Mouse (Mus musculus) forelimb bud, embryonic 11.5 days (tissue): Measurements from ENCODE around the gene Prkd3.

ENCODE experiments used
- DNase-seq: peaks from one replicate; pipeline ENCODE4 v3.0.0-alpha.2; 2012; ENCODE audit warnings: low read depth, low spot score

Gene Prkd3

GRCm38 (mm10) chr17:78999745-79000270 is 20.8 kb downstream of the Prkd3 start:
- DNase-seq: no peak

- no peak for DNase-seq
Measured at GRCm38 (mm10) chr17:78999189-78999588, 21.4 kb downstream of the Prkd3 start.

GRCm38 (mm10) chr17:78998130-78998529 is 22.5 kb downstream of the Prkd3 start:
- no peak for DNase-seq

- no peak for DNase-seq
Measured at GRCm38 (mm10) chr17:78994931-78995820, 25.4 kb downstream of the Prkd3 start.

- no peak for DNase-seq
Measured at GRCm38 (mm10) chr17:78994382-78994781, 26.2 kb downstream of the Prkd3 start.

DNA sequence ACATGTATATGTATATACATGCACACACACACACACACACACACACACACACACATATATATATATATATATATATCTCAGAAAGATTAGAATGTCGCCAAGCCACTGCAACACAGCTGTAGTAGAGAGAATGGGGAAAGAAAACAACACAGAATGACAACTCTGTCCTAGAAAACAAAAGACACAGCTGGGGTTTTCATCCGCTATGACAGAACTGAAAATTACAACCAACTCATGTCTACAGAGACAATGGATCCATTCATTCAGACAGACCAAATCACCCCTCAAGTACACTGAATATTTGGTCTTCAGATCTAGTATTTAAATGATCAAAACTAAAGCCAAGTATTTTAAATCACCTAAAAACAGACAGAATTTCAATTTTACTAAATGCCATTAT is 26.9 kb downstream of the Prkd3 start:
- DNase-seq: no peak

DNA sequence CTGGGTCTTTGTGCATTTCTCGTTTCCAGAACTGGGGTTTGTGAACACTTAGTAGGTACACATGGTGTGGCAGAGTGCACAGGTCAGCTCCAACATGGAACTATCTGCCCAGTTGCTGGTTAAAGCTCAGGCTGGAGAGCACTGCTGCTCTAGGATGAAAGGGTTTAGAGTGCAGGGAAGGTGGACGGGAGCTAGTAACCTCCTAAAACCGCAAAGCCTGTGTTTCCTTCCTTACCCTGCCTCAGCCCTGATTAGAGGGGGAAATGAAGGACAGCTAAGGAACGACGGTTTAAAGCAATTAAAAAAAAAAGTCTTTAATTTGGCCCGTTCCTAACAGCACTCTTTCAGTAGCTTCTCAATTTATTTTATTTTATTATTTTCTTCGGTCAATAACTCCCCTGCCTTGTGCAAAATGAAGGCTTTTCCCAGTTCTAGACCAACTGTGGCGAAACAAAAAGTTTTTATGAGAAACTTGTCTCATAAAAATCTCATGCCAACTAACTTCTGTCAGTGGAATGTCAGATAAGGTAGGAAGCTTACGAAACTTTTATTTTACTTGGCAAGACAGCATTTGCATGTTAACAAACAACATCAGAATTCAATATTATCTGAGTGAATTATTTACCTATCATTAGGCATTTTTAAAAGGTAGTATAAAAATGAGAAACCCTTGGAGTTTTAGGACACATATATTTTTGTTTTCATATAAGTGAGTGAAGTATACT is 28.2 kb downstream of the Prkd3 start:
- DNase-seq: no peak

DNA sequence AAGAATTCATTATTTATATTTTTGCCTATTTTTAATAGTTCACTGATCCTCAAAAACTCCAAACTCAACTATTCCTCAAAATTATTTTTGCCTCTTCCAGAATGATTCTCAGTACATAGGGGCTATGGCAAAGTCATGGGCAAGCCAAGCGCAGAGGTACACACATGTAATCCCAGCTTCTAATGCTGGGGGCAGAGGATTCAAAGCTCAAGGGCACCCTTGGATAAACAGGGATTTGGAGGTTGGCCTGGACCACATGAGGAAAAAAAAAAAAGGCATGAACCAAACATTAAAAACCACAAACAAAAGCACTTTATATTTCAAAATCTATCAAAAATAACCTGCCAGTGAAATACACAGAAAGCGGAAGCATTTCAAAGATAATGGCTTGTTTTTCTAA is 29.1 kb downstream of the Prkd3 start:
- no peak for DNase-seq

- DNase-seq: no peak
Measured at GRCm38 (mm10) chr17:78989015-78989414, 31.6 kb downstream of the Prkd3 start.

DNA sequence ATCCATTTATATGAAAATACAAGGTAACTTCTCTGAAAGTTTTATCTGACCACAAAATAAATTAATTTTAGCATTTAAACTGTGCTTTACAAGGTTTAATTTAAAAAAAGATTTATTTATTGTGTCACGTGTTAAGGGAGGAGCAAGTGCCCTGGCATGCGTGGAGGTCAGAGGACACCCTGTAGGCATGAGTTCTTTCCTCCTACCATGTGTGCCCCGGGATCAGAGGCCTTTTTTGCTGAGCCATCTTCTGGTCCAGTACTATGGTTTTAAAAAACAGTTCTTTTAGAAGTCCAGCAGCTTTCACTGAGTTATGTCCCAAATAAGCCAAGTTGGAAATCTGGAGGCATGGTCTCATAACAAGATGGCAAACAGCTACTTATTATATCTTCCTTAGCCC is 36.9 kb downstream of the Prkd3 start:
- no peak for DNase-seq

DNA sequence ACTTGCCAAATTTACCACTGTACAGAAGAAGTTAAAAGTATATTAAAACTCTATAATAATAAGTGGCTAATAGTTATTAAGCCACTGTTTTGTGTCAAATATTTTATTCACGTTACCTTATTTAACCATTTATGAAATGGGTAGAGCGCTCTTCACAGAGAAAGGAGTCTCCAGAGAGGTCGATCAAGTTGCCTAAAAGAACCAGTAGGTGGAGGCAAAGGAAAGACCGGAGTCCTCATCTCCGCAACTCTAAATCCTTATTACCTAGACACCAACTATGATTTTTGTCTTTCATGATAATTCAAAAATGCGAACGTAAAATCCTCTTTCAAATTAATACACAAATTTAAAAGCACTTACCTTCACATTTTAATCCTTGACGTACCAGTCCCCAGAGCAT is 37.5 kb downstream of the Prkd3 start:
- no peak for DNase-seq

- DNase-seq: no peak
Measured at GRCm38 (mm10) chr17:78968500-78968899, 52.1 kb downstream of the Prkd3 start.

GRCm38 (mm10) chr17:78966092-78966883 is 54.3 kb downstream of the Prkd3 start:
- no peak for DNase-seq

DNA sequence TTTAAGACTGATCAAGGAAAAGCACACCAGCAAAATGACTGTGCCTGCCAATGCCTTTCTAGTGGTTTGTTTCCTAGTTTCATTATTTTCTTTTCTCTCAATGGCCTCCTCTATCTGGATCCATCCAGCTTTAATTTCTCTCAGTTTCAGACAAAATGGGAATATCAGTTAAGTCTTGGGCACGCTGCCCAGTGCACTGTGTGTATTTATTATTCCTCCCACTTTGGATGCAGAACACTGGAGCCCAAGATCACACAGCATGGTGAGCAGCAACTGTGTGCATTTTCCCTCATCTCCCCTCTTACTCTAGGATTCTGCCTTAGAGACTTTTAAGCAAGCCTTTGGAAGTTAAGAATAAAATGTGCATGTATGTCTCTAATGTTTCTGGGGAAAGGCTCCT is 56.2 kb downstream of the Prkd3 start:
- no peak for DNase-seq

GRCm38 (mm10) chr17:78959473-78959872 is 61.1 kb downstream of the Prkd3 start:
- no peak for DNase-seq

DNA sequence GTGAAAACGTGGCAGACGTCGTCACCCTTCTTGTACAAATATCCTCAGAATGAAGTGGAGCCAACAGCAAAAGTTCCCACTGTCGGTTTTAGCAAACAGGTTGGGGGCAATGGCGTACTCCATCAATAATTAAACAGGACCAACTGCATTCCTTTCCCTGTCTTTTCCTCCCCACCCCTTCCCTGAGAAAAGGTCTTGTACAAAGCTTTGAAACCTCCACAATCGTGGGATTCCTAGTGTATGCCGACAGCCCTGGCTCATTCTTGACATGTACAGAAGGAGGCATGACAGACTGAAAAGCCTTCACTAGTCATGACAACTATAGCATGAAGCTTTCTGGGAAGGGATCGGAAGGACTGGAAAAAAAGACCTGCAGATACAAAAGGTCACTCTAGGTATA is 67.4 kb downstream of the Prkd3 start:
- no peak for DNase-seq

DNA sequence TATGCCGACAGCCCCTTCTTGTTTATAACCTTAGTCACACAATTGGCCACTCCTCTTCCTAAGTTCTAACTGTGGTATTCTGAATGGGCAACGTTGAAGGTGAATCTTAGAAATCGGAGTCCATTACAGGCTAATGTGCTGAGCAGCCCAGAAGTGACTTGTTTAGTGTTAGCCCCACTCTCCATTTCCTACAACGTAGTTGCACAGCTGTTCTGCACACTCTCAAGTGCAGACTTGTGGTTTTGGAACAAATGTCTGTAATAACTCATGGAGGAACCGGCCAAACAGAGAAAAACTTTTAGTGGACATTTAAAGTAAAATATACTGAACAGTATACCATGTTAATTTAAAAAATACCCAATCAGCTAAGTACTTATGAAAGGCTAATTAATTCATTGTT is 68.5 kb downstream of the Prkd3 start:
- DNase-seq: no peak

GRCm38 (mm10) chr17:78951225-78951624 is 69.4 kb downstream of the Prkd3 start:
- DNase-seq: no peak

DNA sequence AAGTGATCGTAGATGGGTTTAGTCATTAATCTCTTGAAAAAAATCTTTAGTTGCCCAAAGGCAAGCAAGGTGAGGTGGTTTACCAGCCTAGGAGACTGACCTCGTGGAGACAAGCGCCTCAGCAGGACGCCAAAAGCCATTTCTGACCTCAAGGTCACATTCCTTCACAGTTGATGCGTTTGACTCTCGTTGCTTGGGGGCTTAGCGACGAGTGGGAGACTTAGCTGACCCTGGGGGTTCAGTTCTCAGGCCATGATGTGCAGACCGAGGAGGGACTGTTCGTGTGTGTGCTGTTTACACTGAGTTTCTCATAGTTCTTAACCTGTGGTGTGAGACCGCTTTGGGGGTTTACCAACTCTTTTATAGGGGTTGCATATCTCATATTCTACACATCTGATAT is 78.0 kb downstream of the Prkd3 start:
- no peak for DNase-seq

DNA sequence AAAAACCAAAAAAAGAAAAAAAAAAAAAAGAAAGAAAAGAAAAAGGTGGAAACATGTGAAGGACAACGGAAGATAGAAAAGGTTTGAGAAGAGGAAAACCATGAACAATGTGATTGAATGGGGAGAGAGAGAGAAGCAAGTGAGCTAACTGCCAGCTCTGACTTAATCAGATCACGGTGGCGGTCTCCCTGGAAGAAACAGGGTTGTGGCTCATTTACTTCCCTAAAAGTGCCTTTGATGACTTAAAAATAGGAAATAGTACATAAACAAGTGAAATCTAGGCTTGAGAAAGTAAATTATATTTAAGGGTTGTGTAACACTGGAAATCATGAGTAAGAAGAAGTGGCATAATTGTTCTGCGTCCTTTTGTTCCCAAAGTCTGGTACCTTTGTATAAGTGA is 81.7 kb downstream of the Prkd3 start:
- DNase-seq: no peak

GRCm38 (mm10) chr17:78937229-78937853 is 83.3 kb downstream of the Prkd3 start:
- DNase-seq: no peak
